Mouse (Mus musculus): ENCODE measurements at regions not wholly inside any gene's neighbourhood (a gene's known extent, or its start where the extent isn't known, plus 50 kb on each side); places are given as distances from the start of the nearest gene placed in this dataset.

- Histone ChIP-seq H3K27me3 (no peaks in the 10 kb centered on the region), H3K9me3 (replicated peaks) (no peaks in the 10 kb centered on the region), H3K36me3 (no peaks in the 10 kb centered on the region), H3K4me1 (peaks cover 10% of the 10 kb centered on the region), H3K27ac (no peak overlapping the region), H3K9ac (no peak overlapping the region), H3K4me2 (replicated peaks) (no peak overlapping the region), H3K4me3 (no peak overlapping the region)
- 86% methylated on average over 10 of the region's 10 CpGs for WGBS
- ATAC-seq (ENCODE audit: low FRiP score) = 0 out of 2 replicates have a peak, but pooled peaks have one; percentile 61
Measured at GRCm38 (mm10) chr2:124927882-124928758, 139.8 kb upstream of the Slc24a5 start.

GRCm38 (mm10) chr2:124928759-124929113 lies 139.2 kb upstream of the Slc24a5 start:
- no peak overlapping the region for H3K4me2 ChIP-seq (replicated peaks)
- no peak overlapping the region for H3K4me3 ChIP-seq
- WGBS = 88% methylated on average over 5 of the region's 5 CpGs
- no peak for ATAC-seq (ENCODE audit: low FRiP score)
- H3K9ac ChIP-seq = no peak overlapping the region
- peaks cover 10% of the 10 kb centered on the region; the same call in 1 of the 2 replicates for H3K4me1 ChIP-seq
- no peaks in the 10 kb centered on the region for H3K36me3 ChIP-seq
- no peak overlapping the region for H3K27ac ChIP-seq
- no peaks in the 10 kb centered on the region for H3K27me3 ChIP-seq
- H3K9me3 ChIP-seq (replicated peaks) = no peaks in the 10 kb centered on the region

GRCm38 (mm10) chr2:124930719-124931118 lies 137.2 kb upstream of the Slc24a5 start:
- ATAC-seq (ENCODE audit: low FRiP score) = no peak
- Histone ChIP-seq H3K27ac (no peak overlapping the region), H3K36me3 (no peaks in the 10 kb centered on the region), H3K9me3 (replicated peaks) (no peaks in the 10 kb centered on the region), H3K4me1 (peaks cover 10% of the 10 kb centered on the region; the same call in 1 of the 2 replicates), H3K4me3 (no peak overlapping the region), H3K9ac (no peak overlapping the region), H3K27me3 (no peaks in the 10 kb centered on the region), H3K4me2 (replicated peaks) (no peak overlapping the region)
- 33% methylated on average over 7 of the region's 7 CpGs for WGBS

- ATAC-seq (ENCODE audit: low FRiP score) = no peak
- H3K4me2 ChIP-seq (replicated peaks) = no peak overlapping the region
- 52% methylated on average over 6 of the region's 6 CpGs for WGBS
- no peak overlapping the region for H3K4me3 ChIP-seq
- no peak overlapping the region for H3K9ac ChIP-seq
- H3K9me3 ChIP-seq (replicated peaks) = no peaks in the 10 kb centered on the region
- no peak overlapping the region for H3K27ac ChIP-seq
- H3K27me3 ChIP-seq = no peaks in the 10 kb centered on the region
- no peaks in the 10 kb centered on the region for H3K36me3 ChIP-seq
- peaks cover 10% of the 10 kb centered on the region; the same call in 1 of the 2 replicates for H3K4me1 ChIP-seq
Measured at GRCm38 (mm10) chr2:124932566-124932965, 135.4 kb upstream of the Slc24a5 start.

GRCm38 (mm10) chr2:124933876-124934275 lies 134.0 kb upstream of the Slc24a5 start:
- Histone ChIP-seq H3K4me3 (no peak overlapping the region), H3K27me3 (no peaks in the 10 kb centered on the region), H3K9ac (no peak overlapping the region), H3K4me2 (replicated peaks) (no peak overlapping the region), H3K36me3 (no peaks in the 10 kb centered on the region), H3K9me3 (replicated peaks) (no peaks in the 10 kb centered on the region), H3K4me1 (peaks cover 10% of the 10 kb centered on the region; the same call in 1 of the 2 replicates), H3K27ac (no peak overlapping the region)
- no peak for ATAC-seq (ENCODE audit: low FRiP score)
- WGBS = 59% methylated on average over 1 of the region's 1 CpGs

GRCm38 (mm10) chr2:124948263-124948781 lies 119.6 kb upstream of the Slc24a5 start:
- Histone ChIP-seq H3K36me3 (no peaks in the 10 kb centered on the region), H3K9ac (no peak overlapping the region), H3K4me1 (peaks cover 13% of the 10 kb centered on the region), H3K9me3 (replicated peaks) (no peaks in the 10 kb centered on the region), H3K27me3 (no peaks in the 10 kb centered on the region), H3K4me2 (replicated peaks) (no peak overlapping the region), H3K27ac (peak overlapping the region; percentile 26; the same call in 1 of the 2 replicates), H3K4me3 (no peak overlapping the region)
- 15% methylated on average over 2 of the region's 2 CpGs for WGBS
- peak; percentile 27; the same call in 1 of the 2 replicates for ATAC-seq (ENCODE audit: low FRiP score)

- ATAC-seq (ENCODE audit: low FRiP score) = peak; percentile 66; the same call in 1 of the 2 replicates
- Histone ChIP-seq H3K4me3 (no peak overlapping the region), H3K27ac (peak overlapping the region; percentile 26; the same call in 1 of the 2 replicates), H3K4me2 (replicated peaks) (no peak overlapping the region), H3K4me1 (peaks cover 13% of the 10 kb centered on the region), H3K27me3 (no peaks in the 10 kb centered on the region), H3K9ac (no peak overlapping the region), H3K9me3 (replicated peaks) (no peaks in the 10 kb centered on the region), H3K36me3 (no peaks in the 10 kb centered on the region)
- WGBS = 37% methylated on average over 9 of the region's 9 CpGs
Measured at GRCm38 (mm10) chr2:124948812-124949211, 119.1 kb upstream of the Slc24a5 start.

- peaks cover 13% of the 10 kb centered on the region for H3K4me1 ChIP-seq
- WGBS = 47% methylated on average over 4 of the region's 4 CpGs
- no peak overlapping the region for H3K27ac ChIP-seq
- H3K27me3 ChIP-seq = no peaks in the 10 kb centered on the region
- no peak overlapping the region for H3K9ac ChIP-seq
- H3K4me2 ChIP-seq (replicated peaks) = no peak overlapping the region
- ATAC-seq (ENCODE audit: low FRiP score) = no peak
- no peaks in the 10 kb centered on the region for H3K9me3 ChIP-seq (replicated peaks)
- H3K36me3 ChIP-seq = no peaks in the 10 kb centered on the region
- no peak overlapping the region for H3K4me3 ChIP-seq
Measured at GRCm38 (mm10) chr2:124952212-124952611, 115.7 kb upstream of the Slc24a5 start.

- Histone ChIP-seq H3K4me2 (replicated peaks) (no peak overlapping the region), H3K27me3 (no peaks in the 10 kb centered on the region), H3K4me3 (no peak overlapping the region), H3K4me1 (peaks cover 13% of the 10 kb centered on the region), H3K9me3 (replicated peaks) (no peaks in the 10 kb centered on the region), H3K36me3 (no peaks in the 10 kb centered on the region), H3K27ac (no peak overlapping the region), H3K9ac (no peak overlapping the region)
- no peak for ATAC-seq (ENCODE audit: low FRiP score)
- 66% methylated on average over 5 of the region's 5 CpGs for WGBS
Measured at GRCm38 (mm10) chr2:124953015-124953414, 114.9 kb upstream of the Slc24a5 start.

GRCm38 (mm10) chr2:124955843-124956242 lies 112.1 kb upstream of the Slc24a5 start:
- no peak overlapping the region for H3K27ac ChIP-seq
- H3K4me2 ChIP-seq (replicated peaks) = no peak overlapping the region
- H3K27me3 ChIP-seq = no peaks in the 10 kb centered on the region
- H3K9ac ChIP-seq = no peak overlapping the region
- H3K4me1 ChIP-seq = no peaks in the 10 kb centered on the region
- no peaks in the 10 kb centered on the region for H3K9me3 ChIP-seq (replicated peaks)
- no peaks in the 10 kb centered on the region for H3K36me3 ChIP-seq
- H3K4me3 ChIP-seq = no peak overlapping the region
- 40% methylated on average over 7 of the region's 7 CpGs for WGBS
- ATAC-seq (ENCODE audit: low FRiP score) = no peak

- no peak overlapping the region for H3K4me2 ChIP-seq (replicated peaks)
- H3K27me3 ChIP-seq = no peaks in the 10 kb centered on the region
- ATAC-seq (ENCODE audit: low FRiP score) = no peak
- no peak overlapping the region for H3K9ac ChIP-seq
- WGBS = 89% methylated on average over 5 of the region's 5 CpGs
- H3K9me3 ChIP-seq (replicated peaks) = no peaks in the 10 kb centered on the region
- H3K4me3 ChIP-seq = no peak overlapping the region
- H3K36me3 ChIP-seq = no peaks in the 10 kb centered on the region
- no peaks in the 10 kb centered on the region for H3K4me1 ChIP-seq
- no peak overlapping the region for H3K27ac ChIP-seq
Measured at GRCm38 (mm10) chr2:124959431-124959830, 108.5 kb upstream of the Slc24a5 start.

- Histone ChIP-seq H3K27me3 (0 out of 2 replicates have a peak, but pooled peaks cover 5% of the 10 kb centered on the region), H3K27ac (peak overlapping the region; percentile 62), H3K9me3 (replicated peaks) (no peaks in the 10 kb centered on the region), H3K9ac (no peak overlapping the region), H3K4me2 (replicated peaks) (no peak overlapping the region; the same call in 1 of the 2 replicates), H3K36me3 (no peaks in the 10 kb centered on the region), H3K4me3 (no peak overlapping the region), H3K4me1 (peaks cover 8% of the 10 kb centered on the region)
- 46% methylated on average over 17 of the region's 17 CpGs for WGBS
- ATAC-seq (ENCODE audit: low FRiP score) = peak; percentile 64
Measured at GRCm38 (mm10) chr2:124971826-124972749, 95.8 kb upstream of the Slc24a5 start.
